Mouse (Mus musculus) MEL-GATA-1-ER (cell line): ENCODE results near the gene Zfp369.
"Not testable (repeated sequence)": the region's sequence is repeated elsewhere in the genome, so short reads cannot be mapped to it uniquely, and the experiment has no call there.

Source experiments
- DNase-seq: peaks from one replicate; pipeline ENCODE4 v3.0.0-alpha.2; 2012; ENCODE audit warnings: low read depth; ENCODE audit errors: extremely low read depth

Gene Zfp369

GRCm38 (mm10) chr13:65278383-65279341 is at the start of gene Zfp369:
Zfp369 (plus strand) TSS chr13:65278814.
- peak; percentile 86 for DNase-seq

GRCm38 (mm10) chr13:65237211-65237610 is 41.4 kb upstream of the Zfp369 start:
- no peak for DNase-seq

GRCm38 (mm10) chr13:65240509-65241098 is 38.0 kb upstream of the Zfp369 start:
- DNase-seq: peak; percentile 93

- DNase-seq: peak; percentile 84
These were observed 37.5 kb upstream of the Zfp369 start for GRCm38 (mm10) chr13:65241099-65241626.

GRCm38 (mm10) chr13:65241627-65242318 is 36.8 kb upstream of the Zfp369 start:
- no peak for DNase-seq

- no peak for DNase-seq
These were observed 36.3 kb upstream of the Zfp369 start for GRCm38 (mm10) chr13:65242319-65242787.

GRCm38 (mm10) chr13:65243273-65243672 is 35.3 kb upstream of the Zfp369 start:
- no peak for DNase-seq

GRCm38 (mm10) chr13:65258175-65258954 is 20.2 kb upstream of the Zfp369 start:
- no peak for DNase-seq

- DNase-seq: no peak
These were observed 19.4 kb upstream of the Zfp369 start, which contains the start of gene Gm10775 for GRCm38 (mm10) chr13:65259239-65259638. Gm10775 (plus strand) TSS chr13:65259539.

GRCm38 (mm10) chr13:65262086-65262485 is 16.5 kb upstream of the Zfp369 start:
- no peak for DNase-seq

- no peak for DNase-seq
These were observed 626 bp upstream of the Zfp369 start for GRCm38 (mm10) chr13:65277994-65278382.

- DNase-seq: no peak
These were observed 8.2 kb downstream of the Zfp369 start for GRCm38 (mm10) chr13:65286771-65287170.

GRCm38 (mm10) chr13:65296354-65296753 is 17.7 kb downstream of the Zfp369 start:
- DNase-seq: no peak

GRCm38 (mm10) chr13:65310849-65311248 is 32.2 kb downstream of the Zfp369 start:
- not testable (repeated sequence) for DNase-seq

GRCm38 (mm10) chr13:65311311-65311755 is 32.7 kb downstream of the Zfp369 start:
- no peak for DNase-seq

GRCm38 (mm10) chr13:65311826-65312225 is 33.2 kb downstream of the Zfp369 start:
- no peak for DNase-seq

GRCm38 (mm10) chr13:65348501-65348900 is 69.9 kb downstream of the Zfp369 start:
- not testable (repeated sequence) for DNase-seq

GRCm38 (mm10) chr13:65351768-65352167 is 73.2 kb downstream of the Zfp369 start:
- DNase-seq: not testable (repeated sequence)
